Mouse (Mus musculus): ENCODE measurements at regions not wholly inside any gene's neighbourhood (a gene's known extent, or its start where the extent isn't known, plus 50 kb on each side); places are given as distances from the start of the nearest gene placed in this dataset.

GRCm38 (mm10) chr17:52197731-52198130, 364.6 kb upstream of the Satb1 start:
- TF ChIP-seq CTCF (conservative IDR thresholded peaks at IDR 0.05; ENCODE audit: insufficient read depth, insufficient read length, low read depth, low read length) (no peak), POLR2A (IDR thresholded peaks at IDR 0.05; ENCODE audit: low read depth, low read length) (no peak)
